Mouse (Mus musculus): ENCODE results near the gene Strap. TPM values are rescaled to one million over a fixed set of nuclear protein-coding genes. Genes with fewer than 3 reads are reported as not detected.
A peak's percentile ranks its signal among the peaks of the same experiment; 100 is the strongest.

The Strap gene
- total and polyA plus RNA-seq, 2 experiments from 2014 or later = 60.1 to 96.5 TPM

GRCm38 (mm10) chr6:137723898-137724297 is 11.0 kb upstream of the Strap start:
- Histone ChIP-seq H3K4me3 (ENCODE audit: low read depth, low read length) (no peak overlapping the region), H3K9ac (replicated peaks; ENCODE audit: low read depth, low read length) (no peak overlapping the region), H3K27me3 (ENCODE audit: control insufficient read depth, insufficient read depth, low read length) (no peaks in the 10 kb centered on the region), H3K4me1 (ENCODE audit: control insufficient read depth, insufficient read depth) (no peaks in the 10 kb centered on the region), H3K27ac (ENCODE audit: low read depth) (no peak overlapping the region), H3K4me2 (ENCODE audit: low read depth, low read length) (no peak overlapping the region), H3K36me3 (replicated peaks; ENCODE audit: control insufficient read depth, insufficient read depth, low read length) (no peaks in the 10 kb centered on the region), H3K9me3 (replicated peaks; ENCODE audit: control insufficient read depth, low read length) (no peaks in the 10 kb centered on the region)
- peak; percentile 79 for DNase-seq (ENCODE audit: low spot score)
- WGBS = 3% methylated on average over 4 of the region's 4 CpGs
- TF ChIP-seq CTCF (IDR thresholded peaks at IDR 0.05; ENCODE audit: low read depth) (peak; percentile 74), EP300 (IDR thresholded peaks at IDR 0.05; ENCODE audit: low read depth) (no peak)
- no peak for ATAC-seq (ENCODE audit: insufficient read depth, low read depth)

DNA sequence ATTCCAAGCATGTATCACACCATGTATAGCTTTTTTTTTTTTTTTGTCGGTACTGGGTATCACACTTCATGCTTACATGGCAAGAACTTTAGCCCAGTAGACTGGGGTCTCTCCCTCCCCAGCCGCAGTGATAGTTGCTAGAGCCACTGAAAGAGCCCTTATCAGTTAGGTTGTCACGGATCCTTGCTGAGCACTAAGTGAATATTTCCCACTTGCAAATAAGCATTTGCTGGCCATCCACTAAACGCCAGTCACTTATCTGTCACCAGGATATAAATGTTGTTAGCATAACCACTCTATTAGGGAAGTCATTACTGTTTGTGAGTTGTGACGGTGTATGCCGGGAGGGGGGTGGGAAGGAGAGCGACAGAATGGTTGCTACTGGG is 425 bp upstream of the Strap start:
- H3K27ac ChIP-seq (ENCODE audit: low read depth) = peak overlapping the region; percentile 39; the same call in 1 of the 2 replicates

DNA sequence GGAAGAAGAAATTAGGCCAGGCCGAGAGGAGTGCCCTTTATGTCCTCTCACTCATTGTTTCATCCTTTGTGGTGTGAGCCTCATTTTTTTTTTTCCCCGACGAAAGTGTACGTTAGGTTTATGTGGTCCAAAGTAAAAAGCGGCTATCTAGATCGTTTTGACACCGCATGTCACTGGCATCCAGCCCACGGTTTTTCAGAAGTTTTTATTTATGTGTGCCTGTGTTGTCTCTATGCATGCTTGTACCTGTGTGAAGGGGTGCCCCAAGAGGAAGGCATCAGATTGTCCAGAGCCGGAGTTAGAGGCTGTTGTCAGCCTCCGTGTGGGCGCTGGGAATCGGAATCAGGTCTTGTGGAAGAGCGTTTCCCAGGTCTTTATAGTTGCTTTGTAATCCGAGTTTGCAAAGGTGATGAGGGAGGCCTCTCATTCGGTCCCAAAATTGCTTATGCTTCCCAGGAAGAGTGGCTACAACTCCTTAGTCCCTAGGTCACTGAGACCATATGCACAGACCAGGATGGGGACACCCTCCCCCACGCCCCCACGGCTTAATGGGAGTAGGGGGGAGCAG is 877 bp downstream of the Strap start:
- H3K27me3 ChIP-seq (ENCODE audit: control insufficient read depth, insufficient read depth, low read length) = no peaks in the 10 kb centered on the region
- TF ChIP-seq CTCF (IDR thresholded peaks at IDR 0.05; ENCODE audit: low read depth) (no peak), EP300 (IDR thresholded peaks at IDR 0.05; ENCODE audit: low read depth) (no peak)
- H3K27ac ChIP-seq (ENCODE audit: low read depth) = peak overlapping the region; percentile 89
- peaks cover 12% of the 10 kb centered on the region; the same call in 1 of the 2 replicates for H3K4me1 ChIP-seq (ENCODE audit: control insufficient read depth, insufficient read depth)
- peaks cover 20% of the 10 kb centered on the region for H3K36me3 ChIP-seq (replicated peaks; ENCODE audit: control insufficient read depth, insufficient read depth, low read length)
- H3K9me3 ChIP-seq (replicated peaks; ENCODE audit: control insufficient read depth, low read length) = no peaks in the 10 kb centered on the region
- ATAC-seq (ENCODE audit: insufficient read depth, low read depth) = no peak
- no peak for DNase-seq (ENCODE audit: low spot score)
- peak overlapping the region; percentile 89 for H3K4me3 ChIP-seq (ENCODE audit: low read depth, low read length)
- peak overlapping the region; percentile 89 for H3K9ac ChIP-seq (replicated peaks; ENCODE audit: low read depth, low read length)
- WGBS = 7% methylated on average over 17 of the region's 17 CpGs
- H3K4me2 ChIP-seq (ENCODE audit: low read depth, low read length) = peak overlapping the region; percentile 72

More for the DNA sequence above, 425 bp upstream of the Strap start:
- H3K36me3 ChIP-seq (replicated peaks; ENCODE audit: control insufficient read depth, insufficient read depth, low read length) = peaks cover 7% of the 10 kb centered on the region
- H3K9ac ChIP-seq (replicated peaks; ENCODE audit: low read depth, low read length) = peak overlapping the region; percentile 14
- ATAC-seq (ENCODE audit: insufficient read depth, low read depth) = peak; percentile 5; the same call in 1 of the 2 replicates
- H3K4me2 ChIP-seq (ENCODE audit: low read depth, low read length) = peak overlapping the region; percentile 72
- WGBS = 2% methylated on average over 7 of the region's 7 CpGs
- DNase-seq (ENCODE audit: low spot score) = no peak
- H3K4me1 ChIP-seq (ENCODE audit: control insufficient read depth, insufficient read depth) = peaks cover 12% of the 10 kb centered on the region; the same call in 1 of the 2 replicates
- H3K27me3 ChIP-seq (ENCODE audit: control insufficient read depth, insufficient read depth, low read length) = no peaks in the 10 kb centered on the region
- no peaks in the 10 kb centered on the region for H3K9me3 ChIP-seq (replicated peaks; ENCODE audit: control insufficient read depth, low read length)
- peak overlapping the region; percentile 89 for H3K4me3 ChIP-seq (ENCODE audit: low read depth, low read length)
- TF ChIP-seq EP300 (IDR thresholded peaks at IDR 0.05; ENCODE audit: low read depth) = no peak
- TF ChIP-seq CTCF (IDR thresholded peaks at IDR 0.05; ENCODE audit: low read depth) = no peak

GRCm38 (mm10) chr6:137740972-137741371 is 6.1 kb downstream of the Strap start:
- Histone ChIP-seq H3K4me2 (ENCODE audit: low read depth, low read length) (no peak overlapping the region), H3K9ac (replicated peaks; ENCODE audit: low read depth, low read length) (no peak overlapping the region), H3K27ac (ENCODE audit: low read depth) (no peak overlapping the region), H3K4me3 (ENCODE audit: low read depth, low read length) (no peak overlapping the region), H3K4me1 (ENCODE audit: control insufficient read depth, insufficient read depth) (0 out of 2 replicates have a peak, but pooled peaks cover 4% of the 10 kb centered on the region), H3K27me3 (ENCODE audit: control insufficient read depth, insufficient read depth, low read length) (no peaks in the 10 kb centered on the region), H3K36me3 (replicated peaks; ENCODE audit: control insufficient read depth, insufficient read depth, low read length) (peaks cover 70% of the 10 kb centered on the region), H3K9me3 (replicated peaks; ENCODE audit: control insufficient read depth, low read length) (no peaks in the 10 kb centered on the region)
- TF ChIP-seq CTCF (IDR thresholded peaks at IDR 0.05; ENCODE audit: low read depth) = no peak
- no peak for TF ChIP-seq EP300 (IDR thresholded peaks at IDR 0.05; ENCODE audit: low read depth)
- no peak for ATAC-seq (ENCODE audit: insufficient read depth, low read depth)
- DNase-seq (ENCODE audit: low spot score) = no peak
- WGBS = 83% methylated on average over 2 of the region's 2 CpGs

DNA sequence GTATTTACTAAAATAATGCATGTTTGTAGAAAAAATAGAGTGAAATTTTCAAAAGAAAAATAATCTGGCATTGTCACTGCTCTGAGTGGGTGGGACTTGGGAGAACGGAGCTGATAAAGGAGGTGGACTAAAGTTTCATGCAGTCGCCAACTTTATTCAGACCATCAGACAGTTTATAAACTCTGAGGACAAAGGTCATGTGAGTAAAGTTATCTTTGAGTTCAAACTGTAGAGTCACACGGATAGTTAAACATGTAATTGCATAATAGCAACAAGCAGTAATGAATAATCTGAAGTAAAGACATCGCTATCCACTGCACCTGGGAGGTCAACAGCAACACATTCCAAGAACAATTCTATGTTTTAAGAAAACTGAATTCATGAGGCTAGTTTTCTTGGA is 9.8 kb downstream of the Strap start:
- H3K4me2 ChIP-seq (ENCODE audit: low read depth, low read length) = no peak overlapping the region
- no peak overlapping the region for H3K9ac ChIP-seq (replicated peaks; ENCODE audit: low read depth, low read length)
- no peaks in the 10 kb centered on the region for H3K9me3 ChIP-seq (replicated peaks; ENCODE audit: control insufficient read depth, low read length)
- WGBS = 73% methylated on average over 4 of the region's 4 CpGs
- no peaks in the 10 kb centered on the region for H3K27me3 ChIP-seq (ENCODE audit: control insufficient read depth, insufficient read depth, low read length)
- H3K4me1 ChIP-seq (ENCODE audit: control insufficient read depth, insufficient read depth) = no peaks in the 10 kb centered on the region
- no peak overlapping the region for H3K27ac ChIP-seq (ENCODE audit: low read depth)
- no peak for DNase-seq (ENCODE audit: low spot score)
- no peak overlapping the region for H3K4me3 ChIP-seq (ENCODE audit: low read depth, low read length)
- no peak for ATAC-seq (ENCODE audit: insufficient read depth, low read depth)
- TF ChIP-seq CTCF (IDR thresholded peaks at IDR 0.05; ENCODE audit: low read depth) (no peak), EP300 (IDR thresholded peaks at IDR 0.05; ENCODE audit: low read depth) (no peak)
- peaks cover 87% of the 10 kb centered on the region for H3K36me3 ChIP-seq (replicated peaks; ENCODE audit: control insufficient read depth, insufficient read depth, low read length)
